Mouse (Mus musculus) hindbrain, embryonic 12.5 days (tissue): ENCODE measurements around the gene Zfp672. TPM values are rescaled to one million over a fixed set of nuclear protein-coding genes. Genes with fewer than 3 reads are reported as not detected.
A peak's percentile ranks its signal among the peaks of the same experiment; 100 is the strongest.

Source experiments
- ATAC-seq: fragments of 200-750 bp; cut with Nextera tagmentation; 2 replicates; pipeline ENCODE4 v1.8.0; 2017; ENCODE audit warnings: moderate TSS enrichment; ENCODE audit not compliant: low FRiP score
- H3K27ac ChIP-seq: fragments of 300-500 bp; sonication (generic); 2 replicates; pipeline ENCODE4 v1.5.1; 2016; ENCODE audit warnings: mild to moderate bottlenecking
- H3K27me3 ChIP-seq: fragments of 300-500 bp; sonication (generic); 2 replicates; pipeline ENCODE4 v1.6.1; 2016; ENCODE audit warnings: mild to moderate bottlenecking
- H3K36me3 ChIP-seq: fragments of 300-500 bp; sonication (generic); 2 replicates; pipeline ENCODE4 v1.6.1; 2016; ENCODE audit warnings: mild to moderate bottlenecking
- H3K4me1 ChIP-seq: fragments of 300-500 bp; sonication (generic); 2 replicates; pipeline ENCODE4 v1.6.1; 2016
- H3K4me2 ChIP-seq: fragments of 300-500 bp; sonication (generic); replicated peaks from 2 replicates; pipeline ENCODE4 v1.6.1; 2016; ENCODE audit warnings: mild to moderate bottlenecking
- H3K4me3 ChIP-seq: fragments of 300-500 bp; sonication (generic); 2 replicates; pipeline ENCODE4 v1.5.1; 2016; ENCODE audit warnings: mild to moderate bottlenecking
- H3K9ac ChIP-seq: fragments of 300-500 bp; sonication (generic); 2 replicates; pipeline ENCODE4 v1.6.1; 2016; ENCODE audit warnings: mild to moderate bottlenecking, moderate library complexity
- H3K9me3 ChIP-seq: fragments of 300-500 bp; sonication (generic); replicated peaks from 2 replicates; pipeline ENCODE4 v1.6.1; 2016; ENCODE audit warnings: mild to moderate bottlenecking
- WGBS: fragments of 180-500 bp; shearing (Covaris S2); methylation state at CpG from one replicate; pipeline ENCODE4 v1.1.7; 2016; 5-methylcytosine and 5-hydroxymethylcytosine counted together
- polyA plus RNA-seq: library from polyadenylated mRNA; unstranded; fragments of >200 nt; fragmentation: Nextera tagmentation; extraction: Ambion mirVana; gene quantifications from 2 replicates; pipeline ENCODE4 v1.2.1, GENCODE M21; 2016

The Zfp672 gene
- polyA plus RNA-seq, 1 experiment from 2014 or later, result 39.4 TPM

DNA sequence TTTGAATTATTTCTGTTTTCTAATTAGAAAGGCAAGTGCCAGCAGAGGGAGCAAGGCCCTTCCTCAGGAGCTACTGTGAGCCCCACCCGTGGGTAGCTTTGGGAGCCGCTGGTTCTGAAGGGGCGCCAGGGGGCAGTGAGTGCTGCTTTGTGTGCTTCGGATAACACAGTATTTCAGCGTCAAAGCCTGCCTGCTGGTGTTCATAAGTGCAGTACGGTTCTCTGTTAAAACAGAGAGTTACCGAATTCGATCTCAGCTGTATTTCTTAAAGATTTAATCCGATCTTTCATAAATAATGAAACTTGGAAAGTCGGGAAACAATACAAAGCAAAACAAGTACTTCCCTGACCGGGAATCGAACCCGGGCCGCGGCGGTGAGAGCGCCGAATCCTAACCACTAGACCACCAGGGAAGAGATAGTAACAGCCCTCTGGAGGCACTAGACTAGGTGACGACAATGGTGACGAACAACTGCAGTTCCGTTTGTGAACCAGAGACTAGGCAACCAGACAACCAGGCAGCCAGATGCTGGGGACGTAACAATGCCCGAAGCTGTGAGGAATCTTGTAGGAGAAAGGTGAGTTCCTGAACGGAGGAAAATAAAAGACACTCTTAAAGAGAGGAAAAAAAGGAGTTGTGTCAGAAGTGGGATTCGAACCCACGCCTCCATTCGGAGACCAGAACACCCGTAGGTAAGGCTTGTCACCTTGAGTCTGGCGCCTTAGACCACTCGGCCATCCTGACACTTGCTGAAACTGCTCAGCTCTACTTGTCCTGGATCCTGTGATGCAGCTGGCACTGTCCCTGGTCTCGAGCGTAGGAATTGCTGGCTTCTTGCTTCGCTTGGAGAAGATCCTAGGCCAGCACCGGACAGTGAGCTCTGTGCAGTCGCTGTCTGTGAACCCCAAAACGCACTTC, 28.0 kb downstream of the Zfp672 start:
- ATAC-seq, result peak; percentile 87
- Histone ChIP-seq H3K4me3 (peak overlapping the region; percentile 57), H3K4me2 (peak overlapping the region; percentile 59), H3K9ac (peak overlapping the region; percentile 62), H3K27me3 (no peaks in the 10 kb centered on the region), H3K9me3 (no peaks in the 10 kb centered on the region), H3K36me3 (no peaks in the 10 kb centered on the region), H3K27ac (peak overlapping the region; percentile 88), H3K4me1 (peaks cover 10% of the 10 kb centered on the region)
- under 1% methylated on average over 36 of the region's 36 CpGs for WGBS

DNA sequence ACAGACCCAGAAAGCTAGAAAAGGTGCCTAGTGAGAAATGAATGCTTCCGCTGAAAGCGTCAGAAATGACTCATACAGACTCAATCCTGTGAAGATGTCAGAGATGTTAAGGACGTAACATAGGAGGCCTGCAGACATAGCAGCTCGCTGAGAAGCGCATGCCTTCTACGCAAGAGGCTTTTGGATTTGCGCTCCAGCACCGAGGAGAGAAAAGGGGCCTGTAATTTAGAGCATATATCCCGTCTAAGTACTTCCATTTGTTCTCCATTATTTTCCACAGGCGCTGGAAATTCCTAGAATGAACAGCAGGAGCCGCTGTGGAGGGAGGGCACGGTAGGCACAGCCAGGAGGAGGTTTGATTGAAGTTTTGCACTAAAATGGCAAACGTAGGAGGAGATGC, 29.1 kb downstream of the Zfp672 start:
- H3K9me3 ChIP-seq, result no peaks in the 10 kb centered on the region
- H3K4me3 ChIP-seq, result peak overlapping the region; percentile 57
- H3K27ac ChIP-seq, result peak overlapping the region; percentile 55
- H3K4me1 ChIP-seq, result peaks cover 6% of the 10 kb centered on the region
- H3K4me2 ChIP-seq, result peak overlapping the region; percentile 59
- no peak for ATAC-seq
- H3K9ac ChIP-seq, result no peak overlapping the region
- no peaks in the 10 kb centered on the region for H3K27me3 ChIP-seq
- WGBS, result 13% methylated on average over 13 of the region's 13 CpGs
- H3K36me3 ChIP-seq, result no peaks in the 10 kb centered on the region

DNA sequence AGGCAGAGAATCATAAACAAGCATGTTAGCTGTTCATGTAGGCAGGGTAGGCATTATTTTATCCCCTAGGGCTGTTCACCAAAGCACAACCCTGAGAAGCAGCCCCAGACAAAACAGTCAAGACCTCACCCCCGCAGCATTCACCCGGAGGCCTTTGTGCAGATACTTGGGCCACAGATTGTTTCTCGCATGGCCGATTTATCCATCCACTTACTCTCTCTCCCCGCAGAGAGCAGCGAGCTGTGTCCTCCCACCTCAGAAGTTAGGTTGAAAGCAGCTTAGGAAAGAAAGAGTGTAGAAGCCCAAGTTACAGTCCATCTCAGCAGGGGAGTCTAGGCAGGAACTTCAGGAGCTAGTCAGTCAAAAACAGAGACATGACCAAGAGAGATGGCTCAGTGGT, 32.7 kb downstream of the Zfp672 start:
- Histone ChIP-seq H3K9ac (no peak overlapping the region), H3K4me2 (no peak overlapping the region), H3K27ac (no peak overlapping the region), H3K36me3 (no peaks in the 10 kb centered on the region), H3K9me3 (no peaks in the 10 kb centered on the region), H3K27me3 (no peaks in the 10 kb centered on the region), H3K4me3 (no peak overlapping the region), H3K4me1 (peaks cover 2% of the 10 kb centered on the region; the same call in 1 of the 2 replicates)
- 48% methylated on average over 6 of the region's 6 CpGs for WGBS
- no peak for ATAC-seq

DNA sequence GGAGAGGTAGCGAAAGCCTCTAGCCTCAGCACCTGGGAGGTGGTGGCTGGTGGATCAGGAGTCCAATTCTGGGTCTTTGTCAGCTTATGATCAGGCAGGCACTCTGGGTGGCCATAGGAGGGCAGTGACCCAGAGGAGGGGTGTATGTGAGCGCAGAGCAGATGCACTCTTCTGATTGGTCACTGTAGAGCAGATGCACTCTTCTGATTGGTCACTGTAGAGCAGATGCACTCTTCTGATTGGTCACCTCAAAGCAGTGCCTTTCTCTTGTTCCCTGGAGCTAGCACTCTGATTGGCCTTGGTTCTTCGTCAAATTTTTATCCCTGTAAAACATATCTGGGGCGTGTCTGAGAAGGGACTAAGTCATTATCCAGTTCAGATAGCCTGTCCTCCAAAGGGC, 37.3 kb downstream of the Zfp672 start:
- H3K4me2 ChIP-seq, result no peak overlapping the region
- H3K27ac ChIP-seq, result no peak overlapping the region
- H3K9ac ChIP-seq, result no peak overlapping the region
- no peaks in the 10 kb centered on the region for H3K27me3 ChIP-seq
- H3K4me3 ChIP-seq, result no peak overlapping the region
- no peaks in the 10 kb centered on the region for H3K36me3 ChIP-seq
- WGBS, result 47% methylated on average over 4 of the region's 4 CpGs
- no peaks in the 10 kb centered on the region for H3K9me3 ChIP-seq
- no peaks in the 10 kb centered on the region for H3K4me1 ChIP-seq
- no peak for ATAC-seq

DNA sequence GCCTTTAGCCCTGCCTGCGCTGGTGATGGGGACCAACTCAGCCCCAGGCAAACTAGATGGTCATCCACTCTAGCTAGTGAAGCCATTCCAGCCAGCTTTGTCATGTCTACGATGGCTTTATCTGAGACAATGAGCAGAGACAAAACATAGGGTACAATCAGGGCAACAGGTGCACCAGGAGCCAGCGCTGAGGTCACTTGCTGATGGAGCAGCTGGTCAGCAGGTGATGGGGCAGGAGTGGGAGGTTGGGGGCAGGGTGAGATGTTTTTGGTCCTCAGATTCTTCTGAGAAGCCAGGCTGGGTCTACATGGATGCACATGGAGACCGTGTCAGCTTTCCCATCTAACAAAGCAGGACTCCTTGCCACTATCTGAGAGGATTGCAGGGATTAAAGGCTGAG, 39.3 kb downstream of the Zfp672 start:
- WGBS, result 78% methylated on average over 4 of the region's 4 CpGs
- Histone ChIP-seq H3K9ac (no peak overlapping the region), H3K4me3 (no peak overlapping the region), H3K27ac (no peak overlapping the region), H3K27me3 (no peaks in the 10 kb centered on the region), H3K4me1 (no peaks in the 10 kb centered on the region), H3K9me3 (no peaks in the 10 kb centered on the region), H3K4me2 (no peak overlapping the region), H3K36me3 (no peaks in the 10 kb centered on the region)
- no peak for ATAC-seq

DNA sequence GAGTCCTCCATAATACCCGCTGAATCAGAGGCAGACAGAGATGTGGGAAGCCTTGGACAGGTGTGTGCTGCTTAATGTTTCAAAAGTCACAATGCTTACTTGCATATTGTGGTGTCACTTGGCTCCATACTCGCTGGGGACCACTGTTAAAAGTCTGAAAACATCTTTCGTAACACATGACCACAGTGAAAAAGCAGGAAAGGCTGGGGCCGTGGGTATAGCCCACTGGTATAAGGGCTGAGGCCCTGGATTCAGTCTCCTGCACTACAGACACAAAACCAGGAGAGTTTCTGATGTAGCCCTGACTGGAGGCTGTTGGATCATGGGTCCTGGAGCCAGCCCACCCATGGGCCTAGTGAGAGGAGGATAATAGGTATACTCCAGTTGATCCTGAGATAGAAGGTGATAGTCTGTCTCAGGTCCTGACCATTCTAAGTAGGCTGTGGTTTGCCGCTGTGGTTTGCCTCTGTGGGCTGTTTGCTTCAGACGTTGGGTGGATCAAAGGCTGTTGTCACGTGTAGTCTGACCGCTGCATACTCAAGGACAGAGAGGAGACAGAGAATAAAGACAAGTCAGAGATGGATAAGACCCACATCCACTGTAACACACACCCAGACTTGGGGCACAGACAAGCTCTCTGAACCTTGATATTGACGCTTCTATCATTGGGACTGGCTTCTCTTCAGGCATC, 40.0 kb downstream of the Zfp672 start:
- 78% methylated on average over 9 of the region's 9 CpGs for WGBS
- Histone ChIP-seq H3K9ac (no peak overlapping the region), H3K4me1 (no peaks in the 10 kb centered on the region), H3K4me3 (no peak overlapping the region), H3K27ac (no peak overlapping the region), H3K4me2 (no peak overlapping the region), H3K36me3 (no peaks in the 10 kb centered on the region), H3K27me3 (no peaks in the 10 kb centered on the region), H3K9me3 (no peaks in the 10 kb centered on the region)
- no peak for ATAC-seq

DNA sequence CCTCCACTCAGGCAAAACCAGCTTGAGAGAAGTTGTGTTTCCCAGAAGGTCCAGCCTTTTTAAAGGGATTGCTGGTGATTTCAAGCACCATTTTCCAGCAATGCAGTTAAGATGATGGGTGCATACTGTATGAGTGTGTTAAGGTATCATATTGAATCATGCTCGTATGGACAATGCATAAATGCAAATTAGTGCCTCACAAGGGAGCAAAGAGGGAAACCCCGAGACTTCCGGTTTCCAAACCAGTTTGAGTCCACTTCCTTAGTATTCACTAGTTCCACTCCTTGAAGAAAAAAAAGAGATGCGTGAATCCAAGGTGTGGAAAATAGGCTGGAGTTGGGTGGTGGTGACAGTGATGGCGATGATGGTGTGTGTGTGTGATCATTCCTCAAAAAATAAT, 47.6 kb downstream of the Zfp672 start:
- H3K27me3 ChIP-seq, result no peaks in the 10 kb centered on the region
- H3K27ac ChIP-seq, result no peak overlapping the region
- 86% methylated on average over 5 of the region's 5 CpGs for WGBS
- no peaks in the 10 kb centered on the region for H3K36me3 ChIP-seq
- ATAC-seq, result no peak
- H3K4me1 ChIP-seq, result no peaks in the 10 kb centered on the region
- no peak overlapping the region for H3K4me3 ChIP-seq
- H3K9me3 ChIP-seq, result no peaks in the 10 kb centered on the region
- H3K4me2 ChIP-seq, result no peak overlapping the region
- no peak overlapping the region for H3K9ac ChIP-seq

DNA sequence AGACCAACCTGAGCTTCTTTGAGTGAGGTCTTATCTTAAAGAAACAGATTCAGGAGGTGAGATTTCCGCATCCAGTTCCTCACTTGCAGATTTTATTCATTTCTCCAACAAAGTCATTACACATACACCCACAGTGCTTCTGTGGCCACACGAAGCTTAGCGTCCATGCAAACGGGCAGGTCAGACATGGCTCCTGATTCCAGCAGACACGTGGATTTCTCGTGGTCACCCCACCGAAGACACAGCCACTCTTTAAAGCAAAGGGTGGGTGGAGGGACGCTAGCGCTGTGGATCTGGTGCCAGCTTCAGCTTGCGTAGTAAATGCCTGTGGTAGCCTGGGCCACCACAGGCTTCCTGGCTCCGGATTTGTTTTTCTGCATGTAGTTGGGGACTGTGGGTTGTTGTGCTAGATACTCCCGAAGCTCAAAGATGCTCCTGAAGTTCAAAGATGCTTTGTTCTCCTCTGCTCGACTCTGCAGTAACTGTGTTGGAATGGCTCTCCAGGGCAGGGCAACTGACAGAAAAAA, 48.1 kb downstream of the Zfp672 start:
- H3K4me3 ChIP-seq, result no peak overlapping the region
- H3K36me3 ChIP-seq, result no peaks in the 10 kb centered on the region
- H3K4me2 ChIP-seq, result no peak overlapping the region
- H3K9ac ChIP-seq, result no peak overlapping the region
- H3K9me3 ChIP-seq, result no peaks in the 10 kb centered on the region
- no peak for ATAC-seq
- H3K27me3 ChIP-seq, result no peaks in the 10 kb centered on the region
- no peaks in the 10 kb centered on the region for H3K4me1 ChIP-seq
- WGBS, result 85% methylated on average over 13 of the region's 13 CpGs
- no peak overlapping the region for H3K27ac ChIP-seq

DNA sequence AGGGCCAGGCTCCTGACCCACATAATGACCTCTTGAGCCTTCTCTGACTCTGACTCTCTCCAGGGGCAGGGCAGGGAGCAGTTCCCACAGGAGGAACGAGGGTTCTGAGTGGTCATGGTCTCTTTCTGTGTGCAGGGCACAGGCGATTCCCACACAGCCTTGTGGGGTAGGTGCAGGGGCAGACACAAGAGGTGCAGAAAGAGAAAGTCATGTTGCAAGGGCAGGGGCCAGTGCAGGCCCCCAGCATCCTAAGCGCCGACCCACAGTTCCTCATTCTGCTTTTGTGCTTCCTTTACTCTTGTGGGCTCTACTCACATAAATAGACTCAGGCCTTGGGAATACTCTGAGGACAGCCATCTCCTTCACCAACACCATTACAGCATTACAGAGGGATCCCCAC, 54.4 kb downstream of the Zfp672 start:
- H3K27ac ChIP-seq, result no peak overlapping the region
- H3K4me1 ChIP-seq, result no peaks in the 10 kb centered on the region
- 70% methylated on average over 4 of the region's 4 CpGs for WGBS
- H3K9me3 ChIP-seq, result no peaks in the 10 kb centered on the region
- no peak for ATAC-seq
- H3K36me3 ChIP-seq, result no peaks in the 10 kb centered on the region
- H3K9ac ChIP-seq, result no peak overlapping the region
- no peak overlapping the region for H3K4me2 ChIP-seq
- H3K4me3 ChIP-seq, result no peak overlapping the region
- H3K27me3 ChIP-seq, result no peaks in the 10 kb centered on the region

DNA sequence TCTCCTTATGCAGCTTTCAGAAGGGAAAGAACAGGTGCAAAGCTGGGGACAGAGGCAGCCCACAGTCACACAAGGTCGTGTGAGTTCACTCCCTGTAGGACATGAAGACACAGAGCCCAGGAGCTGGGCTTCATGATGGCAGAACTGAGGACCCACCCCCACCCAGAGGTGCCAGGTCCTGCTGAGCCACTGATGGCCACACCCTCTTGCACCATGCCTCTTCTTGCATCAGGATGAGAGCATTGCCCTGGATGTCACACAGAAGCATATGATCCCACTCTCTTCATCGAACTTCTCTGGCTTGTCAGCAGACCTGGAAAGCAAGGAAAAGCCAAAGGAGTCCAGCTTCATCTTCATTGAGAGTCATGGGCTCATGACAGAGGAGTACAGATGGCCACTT, 55.6 kb downstream of the Zfp672 start, which contains the start of gene 4930438A08Rik:
Gene 4930438A08Rik, plus strand, starts transcription at position 228 of the 400 bp plus-strand sequence.
- no peak within 1 kb of the TSS for H3K9ac ChIP-seq
- H3K36me3 ChIP-seq, result no peaks in the 10 kb centered on the region
- H3K27ac ChIP-seq, result no peak within 1 kb of the TSS
- 67% methylated on average over 2 of the region's 2 CpGs for WGBS
- H3K9me3 ChIP-seq, result no peaks in the 10 kb centered on the region
- no peak within 1 kb of the TSS for H3K4me2 ChIP-seq
- no peaks in the 10 kb centered on the region for H3K4me1 ChIP-seq
- H3K27me3 ChIP-seq, result no peaks in the 10 kb centered on the region
- ATAC-seq, result no peak
- no peak within 1 kb of the TSS for H3K4me3 ChIP-seq

DNA sequence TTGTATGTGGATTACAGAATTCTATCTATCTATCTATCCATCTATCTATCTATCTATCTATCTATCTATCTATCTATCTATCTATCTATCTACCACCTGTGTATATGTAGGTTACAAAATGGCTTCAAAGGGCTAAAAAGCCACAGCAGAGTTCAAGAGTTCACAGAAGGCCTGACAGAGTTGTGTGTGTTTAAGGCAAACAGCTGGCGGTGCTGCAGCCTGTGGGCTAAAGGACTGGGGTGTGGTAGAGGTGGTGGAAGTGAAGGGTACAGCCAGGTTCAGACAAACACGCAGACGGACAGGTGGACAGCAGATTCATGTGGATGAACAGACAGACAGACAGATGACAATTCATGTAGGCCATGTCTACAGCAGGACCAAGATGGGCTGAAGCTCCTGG, 61.9 kb downstream of the Zfp672 start:
- no peaks in the 10 kb centered on the region for H3K9me3 ChIP-seq
- no peak overlapping the region for H3K27ac ChIP-seq
- H3K4me1 ChIP-seq, result no peaks in the 10 kb centered on the region
- H3K9ac ChIP-seq, result no peak overlapping the region
- WGBS, result 79% methylated on average over 3 of the region's 3 CpGs
- H3K4me2 ChIP-seq, result no peak overlapping the region
- ATAC-seq, result no peak
- H3K36me3 ChIP-seq, result no peaks in the 10 kb centered on the region
- H3K4me3 ChIP-seq, result no peak overlapping the region
- no peaks in the 10 kb centered on the region for H3K27me3 ChIP-seq
